Mouse (Mus musculus): ENCODE results near the gene Hemk1. TPM values are rescaled to one million over a fixed set of nuclear protein-coding genes. Genes with fewer than 3 reads are reported as not detected.

The Hemk1 gene
- polyA plus RNA-seq, 1 experiment: 29.5 TPM

- peak; percentile 49 for TF ChIP-seq CTCF (IDR thresholded peaks at IDR 0.05; ENCODE audit: borderline replicate concordance, extremely low read depth, insufficient read depth, insufficient read length)
- no peak for TF ChIP-seq POLR2A (IDR thresholded peaks at IDR 0.05; ENCODE audit: borderline replicate concordance, extremely low read depth, insufficient read depth, insufficient read length, poor library complexity, severe bottlenecking)
- DNase-seq (ENCODE audit: low read depth): peak; percentile 81
Observed at GRCm38 (mm10) chr9:107289211-107290076, 48.7 kb downstream of the Hemk1 start, which contains the start of gene Mapkapk3. TSS of gene Mapkapk3 (minus strand) at chr9:107289877.

DNA sequence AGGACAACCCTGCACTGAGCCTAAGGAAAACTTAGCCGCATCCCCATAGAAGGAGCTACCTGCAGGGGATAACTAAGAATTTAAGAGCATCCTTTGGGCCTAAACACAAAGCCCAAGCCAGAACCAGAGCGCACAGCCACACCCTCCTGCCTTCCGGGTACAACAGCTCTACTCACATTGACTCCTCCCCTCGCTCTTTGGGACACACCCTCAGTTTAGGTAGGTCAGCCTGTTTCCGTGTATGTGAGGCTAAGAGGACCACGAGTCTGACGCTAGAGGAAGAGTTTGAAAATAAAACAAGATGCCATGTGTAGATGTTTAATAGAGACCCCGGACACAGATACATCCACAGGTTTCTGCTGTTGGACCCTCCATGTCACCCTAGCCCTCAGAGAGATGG, 49.4 kb downstream of the Hemk1 start:
- TF ChIP-seq CTCF (IDR thresholded peaks at IDR 0.05; ENCODE audit: borderline replicate concordance, extremely low read depth, insufficient read depth, insufficient read length): no peak
- TF ChIP-seq POLR2A (IDR thresholded peaks at IDR 0.05; ENCODE audit: borderline replicate concordance, extremely low read depth, insufficient read depth, insufficient read length, poor library complexity, severe bottlenecking): no peak

GRCm38 (mm10) chr9:107288105-107288650, 50.0 kb downstream of the Hemk1 start:
- DNase-seq (ENCODE audit: low read depth): no peak
- TF ChIP-seq POLR2A (IDR thresholded peaks at IDR 0.05; ENCODE audit: borderline replicate concordance, extremely low read depth, insufficient read depth, insufficient read length, poor library complexity, severe bottlenecking) (no peak), CTCF (IDR thresholded peaks at IDR 0.05; ENCODE audit: borderline replicate concordance, extremely low read depth, insufficient read depth, insufficient read length) (no peak)

More for the DNA sequence above, 49.4 kb downstream of the Hemk1 start:
- DNase-seq (ENCODE audit: low read depth): no peak

DNA sequence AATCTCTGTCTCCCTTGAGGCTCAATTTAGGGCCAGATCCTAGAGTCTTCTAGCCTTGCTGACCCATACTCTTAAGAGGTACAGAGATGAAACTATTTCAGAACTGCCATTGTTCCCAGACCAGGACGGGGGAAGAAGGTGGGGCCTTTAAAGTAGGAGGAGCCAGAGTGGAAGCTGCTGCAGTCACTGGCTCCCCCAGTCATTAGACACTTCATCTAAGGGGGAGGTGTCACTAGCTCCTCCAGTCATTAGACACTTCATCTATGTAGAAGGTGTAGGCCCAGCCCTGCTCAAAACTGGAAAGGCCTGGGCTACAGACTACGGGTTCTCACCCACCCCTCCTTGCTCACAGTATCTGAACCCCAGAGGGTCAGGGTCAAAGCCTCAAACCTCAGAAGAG, 50.9 kb downstream of the Hemk1 start:
- TF ChIP-seq CTCF (IDR thresholded peaks at IDR 0.05; ENCODE audit: borderline replicate concordance, extremely low read depth, insufficient read depth, insufficient read length): no peak
- no peak for TF ChIP-seq POLR2A (IDR thresholded peaks at IDR 0.05; ENCODE audit: borderline replicate concordance, extremely low read depth, insufficient read depth, insufficient read length, poor library complexity, severe bottlenecking)

GRCm38 (mm10) chr9:107285009-107285408, 53.1 kb downstream of the Hemk1 start:
- no peak for DNase-seq (ENCODE audit: low read depth)
- TF ChIP-seq POLR2A (IDR thresholded peaks at IDR 0.05; ENCODE audit: borderline replicate concordance, extremely low read depth, insufficient read depth, insufficient read length, poor library complexity, severe bottlenecking) (no peak), CTCF (IDR thresholded peaks at IDR 0.05; ENCODE audit: borderline replicate concordance, extremely low read depth, insufficient read depth, insufficient read length) (no peak)

More for the DNA sequence above, 50.9 kb downstream of the Hemk1 start:
- DNase-seq (ENCODE audit: low read depth): no peak

DNA sequence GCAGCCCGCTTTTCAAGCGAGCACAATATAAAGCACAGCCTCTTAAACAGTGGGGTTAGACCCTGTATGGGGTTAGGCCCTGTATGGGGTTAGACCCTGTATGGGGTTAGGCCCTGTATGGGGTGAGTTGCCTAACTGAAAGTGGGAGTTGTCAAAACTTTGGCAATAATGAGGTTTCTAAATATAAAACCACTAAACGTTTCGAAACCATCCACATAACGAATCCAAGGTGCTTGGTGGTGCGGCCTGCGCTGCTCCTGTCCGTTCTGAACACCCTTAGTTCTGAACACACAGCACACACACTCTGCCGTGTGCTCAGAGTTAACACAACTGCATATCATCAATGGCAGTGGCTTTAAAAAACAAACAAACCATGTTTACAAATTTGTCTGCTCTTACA, 55.2 kb downstream of the Hemk1 start:
- TF ChIP-seq POLR2A (IDR thresholded peaks at IDR 0.05; ENCODE audit: borderline replicate concordance, extremely low read depth, insufficient read depth, insufficient read length, poor library complexity, severe bottlenecking): no peak
- TF ChIP-seq CTCF (IDR thresholded peaks at IDR 0.05; ENCODE audit: borderline replicate concordance, extremely low read depth, insufficient read depth, insufficient read length): no peak
- no peak for DNase-seq (ENCODE audit: low read depth)

GRCm38 (mm10) chr9:107281241-107281987, 56.7 kb downstream of the Hemk1 start:
- DNase-seq (ENCODE audit: low read depth): no peak
- no peak for TF ChIP-seq CTCF (IDR thresholded peaks at IDR 0.05; ENCODE audit: borderline replicate concordance, extremely low read depth, insufficient read depth, insufficient read length)
- TF ChIP-seq POLR2A (IDR thresholded peaks at IDR 0.05; ENCODE audit: borderline replicate concordance, extremely low read depth, insufficient read depth, insufficient read length, poor library complexity, severe bottlenecking): no peak

DNA sequence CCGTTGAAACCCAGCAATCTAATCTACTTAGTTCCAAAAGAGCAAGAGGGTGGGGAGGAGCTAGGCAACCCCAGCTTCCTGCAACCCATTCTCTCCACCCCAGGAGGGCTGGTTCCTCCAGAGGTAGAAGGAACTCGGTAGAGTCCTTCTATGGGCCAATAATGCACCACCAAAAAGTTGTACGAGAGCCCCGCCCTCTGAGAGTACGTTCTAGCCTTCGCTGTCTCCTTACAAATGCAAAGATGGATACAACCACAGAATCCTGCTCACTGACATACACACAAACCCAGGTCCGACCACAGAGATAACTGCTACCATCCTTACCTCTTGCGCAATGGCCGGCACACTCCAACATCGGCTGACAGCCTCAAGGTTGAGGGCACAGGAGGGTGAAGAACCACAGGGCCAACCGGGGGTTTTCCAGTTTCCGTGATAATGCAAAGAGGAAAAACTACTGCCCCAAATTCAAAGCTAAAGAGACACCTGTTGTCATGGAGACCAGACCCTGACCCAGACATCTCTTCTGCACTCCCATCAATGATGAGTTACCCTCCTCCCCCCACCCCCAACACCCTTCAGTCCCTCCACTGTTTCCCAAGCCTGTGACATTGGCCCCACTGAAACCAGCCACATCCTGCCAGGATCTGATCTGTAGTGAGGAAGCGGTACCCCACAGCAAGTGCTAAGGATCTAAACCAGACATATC, 57.7 kb downstream of the Hemk1 start:
- DNase-seq (ENCODE audit: low read depth): no peak
- TF ChIP-seq POLR2A (IDR thresholded peaks at IDR 0.05; ENCODE audit: borderline replicate concordance, extremely low read depth, insufficient read depth, insufficient read length, poor library complexity, severe bottlenecking): no peak
- TF ChIP-seq CTCF (IDR thresholded peaks at IDR 0.05; ENCODE audit: borderline replicate concordance, extremely low read depth, insufficient read depth, insufficient read length): no peak

- TF ChIP-seq CTCF (IDR thresholded peaks at IDR 0.05; ENCODE audit: borderline replicate concordance, extremely low read depth, insufficient read depth, insufficient read length): no peak
- no peak for TF ChIP-seq POLR2A (IDR thresholded peaks at IDR 0.05; ENCODE audit: borderline replicate concordance, extremely low read depth, insufficient read depth, insufficient read length, poor library complexity, severe bottlenecking)
- no peak for DNase-seq (ENCODE audit: low read depth)
Observed at GRCm38 (mm10) chr9:107279378-107280321, 58.5 kb downstream of the Hemk1 start.
